Mouse (Mus musculus): ENCODE measurements around the gene Zap70. TPM values are rescaled to one million over a fixed set of nuclear protein-coding genes. Genes with fewer than 3 reads are reported as not detected.

The Zap70 gene
- polyA plus RNA-seq, 1 experiment: not detected

DNA sequence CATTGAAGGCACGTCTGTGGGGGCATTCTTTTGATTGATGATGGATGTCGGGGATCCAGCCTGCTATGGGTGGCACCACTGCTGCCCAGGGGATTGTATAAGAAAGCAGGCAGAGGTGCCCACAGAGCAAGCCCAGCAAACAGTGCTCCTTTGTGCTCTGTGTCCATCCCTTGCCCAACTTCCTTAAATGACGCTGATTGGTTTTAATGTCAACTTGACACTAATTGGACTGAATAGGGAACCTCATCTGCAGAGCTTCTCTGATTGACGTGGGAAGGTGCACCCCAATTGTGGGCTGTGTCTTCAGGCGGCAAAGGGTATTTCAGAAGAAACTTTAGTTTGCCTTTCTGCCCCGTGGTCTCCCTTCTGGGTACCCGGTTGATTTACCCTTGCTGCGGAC, 27.8 kb downstream of the Zap70 start:
- H3K4me1 ChIP-seq (ENCODE audit: control insufficient read depth, insufficient read depth, low read length): peaks cover 9% of the 10 kb centered on the region
- H3K27ac ChIP-seq (ENCODE audit: insufficient read depth, low read depth, low read length): no peak overlapping the region
- TF ChIP-seq CTCF (IDR thresholded peaks at IDR 0.05; ENCODE audit: insufficient read depth, low read depth, low read length) (no peak), POLR2A (IDR thresholded peaks at IDR 0.05; ENCODE audit: insufficient read depth, low read depth, low read length) (no peak)
- 48% methylated on average over 8 of the region's 8 CpGs for WGBS
- no peak overlapping the region for H3K4me3 ChIP-seq (ENCODE audit: insufficient read depth, low read depth, low read length)

DNA sequence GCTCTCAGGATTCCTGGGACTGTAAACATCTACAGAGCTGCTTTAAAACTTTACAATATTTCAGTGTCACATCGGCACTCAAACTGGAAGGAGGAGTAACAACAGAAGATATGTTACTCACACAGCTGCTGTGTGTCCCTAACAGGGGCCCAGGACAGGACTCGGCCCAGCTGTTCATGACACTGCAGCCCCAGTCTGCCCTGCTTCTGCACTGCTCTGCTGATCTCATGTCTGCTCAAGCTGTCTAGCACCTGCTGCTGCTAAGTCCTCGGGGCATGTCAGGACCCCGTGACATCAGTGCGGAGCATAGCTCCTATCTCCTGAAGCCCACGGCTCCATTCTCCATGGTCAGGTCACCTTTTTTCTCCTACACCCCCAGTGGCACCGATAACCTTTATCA, 35.1 kb downstream of the Zap70 start:
- H3K27ac ChIP-seq (ENCODE audit: insufficient read depth, low read depth, low read length): no peak overlapping the region
- no peak for TF ChIP-seq POLR2A (IDR thresholded peaks at IDR 0.05; ENCODE audit: insufficient read depth, low read depth, low read length)
- no peak for TF ChIP-seq CTCF (IDR thresholded peaks at IDR 0.05; ENCODE audit: insufficient read depth, low read depth, low read length)
- 83% methylated on average over 7 of the region's 7 CpGs for WGBS
- H3K4me1 ChIP-seq (ENCODE audit: control insufficient read depth, insufficient read depth, low read length): peaks cover 19% of the 10 kb centered on the region
- H3K4me3 ChIP-seq (ENCODE audit: insufficient read depth, low read depth, low read length): no peak overlapping the region

DNA sequence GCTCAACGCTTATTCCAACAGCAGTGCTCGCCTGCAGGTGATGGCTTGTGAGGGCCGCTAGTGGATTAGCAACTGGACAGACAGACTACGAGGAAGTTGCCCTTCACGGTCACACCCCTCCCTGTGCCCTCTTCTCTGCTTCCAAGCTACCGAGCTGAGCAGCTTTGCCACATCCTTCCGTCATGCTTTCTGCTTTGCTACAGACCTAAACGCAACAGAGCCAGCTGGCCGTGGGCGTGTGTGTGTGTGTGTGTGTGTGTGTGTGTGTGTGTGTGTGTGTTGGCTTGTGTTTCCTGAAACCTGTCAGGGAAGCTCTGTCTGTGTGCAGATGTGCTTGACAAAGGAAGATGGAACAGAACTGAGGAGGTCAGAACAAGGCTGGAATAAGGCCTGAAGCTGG, 35.9 kb downstream of the Zap70 start:
- no peak overlapping the region for H3K4me3 ChIP-seq (ENCODE audit: insufficient read depth, low read depth, low read length)
- 51% methylated on average over 10 of the region's 10 CpGs for WGBS
- H3K4me1 ChIP-seq (ENCODE audit: control insufficient read depth, insufficient read depth, low read length): peaks cover 19% of the 10 kb centered on the region
- TF ChIP-seq CTCF (IDR thresholded peaks at IDR 0.05; ENCODE audit: insufficient read depth, low read depth, low read length) (no peak), POLR2A (IDR thresholded peaks at IDR 0.05; ENCODE audit: insufficient read depth, low read depth, low read length) (no peak)
- 0 out of 2 replicates have a peak overlapping the region, but pooled peaks have one; percentile 22 for H3K27ac ChIP-seq (ENCODE audit: insufficient read depth, low read depth, low read length)

DNA sequence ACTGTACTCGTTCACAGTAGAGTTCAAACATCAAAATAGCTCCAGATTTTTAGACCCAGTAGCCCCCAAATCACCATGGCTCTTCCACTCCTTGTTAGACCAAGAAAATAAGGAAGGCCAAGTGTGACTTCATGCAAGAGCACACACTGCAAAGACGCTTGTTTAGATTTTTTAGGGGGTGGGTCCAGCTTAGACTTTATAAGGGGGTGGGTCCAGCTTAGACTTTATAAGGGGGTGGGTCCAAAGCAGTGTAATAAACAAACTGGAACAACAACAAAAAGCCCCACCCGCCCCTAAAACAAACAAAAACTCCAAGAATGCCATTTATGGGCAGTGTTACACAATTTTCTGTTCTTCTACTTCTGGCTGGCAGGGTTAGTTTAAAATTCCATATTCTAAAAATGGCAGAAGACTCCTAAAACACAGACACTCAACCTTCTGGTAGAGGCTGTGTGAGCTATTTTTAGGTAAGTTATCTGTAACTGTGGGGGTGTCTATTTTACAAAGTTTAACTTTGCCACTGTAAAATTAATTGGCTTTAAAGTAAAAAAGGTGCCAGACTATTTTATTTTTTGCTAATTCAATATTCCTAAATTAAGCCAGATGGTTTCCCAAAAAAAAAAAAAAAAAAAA, 38.9 kb downstream of the Zap70 start:
- WGBS: 64% methylated on average over 3 of the region's 3 CpGs
- no peak overlapping the region for H3K27ac ChIP-seq (ENCODE audit: insufficient read depth, low read depth, low read length)

DNA sequence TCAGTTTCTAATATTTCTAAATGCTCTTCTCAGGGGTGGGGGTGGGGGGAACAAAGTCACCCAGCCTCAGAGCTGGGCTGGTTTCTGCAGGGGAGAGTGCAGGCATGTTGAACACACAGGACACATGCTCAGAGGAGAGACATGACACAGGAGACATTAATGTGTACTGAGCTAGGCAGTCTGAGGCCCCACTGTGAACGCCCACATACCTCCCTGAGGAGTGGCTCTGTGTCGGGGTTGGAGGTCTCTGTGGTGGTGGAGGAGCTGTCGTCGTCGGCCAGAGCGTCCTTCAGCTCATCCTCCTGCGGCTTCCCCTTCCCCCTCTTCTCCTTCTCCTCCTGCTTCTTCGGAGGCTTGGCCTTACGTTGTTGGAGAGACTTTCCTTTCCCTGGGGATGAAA, 42.7 kb downstream of the Zap70 start:
- TF ChIP-seq CTCF (IDR thresholded peaks at IDR 0.05; ENCODE audit: insufficient read depth, low read depth, low read length): no peak
- H3K4me1 ChIP-seq (ENCODE audit: control insufficient read depth, insufficient read depth, low read length): peaks cover 6% of the 10 kb centered on the region
- H3K27ac ChIP-seq (ENCODE audit: insufficient read depth, low read depth, low read length): peak overlapping the region; percentile 68; the same call in 1 of the 2 replicates
- 61% methylated on average over 9 of the region's 9 CpGs for WGBS
- H3K4me3 ChIP-seq (ENCODE audit: insufficient read depth, low read depth, low read length): no peak overlapping the region

More for the DNA sequence above, 38.9 kb downstream of the Zap70 start:
- peaks cover 23% of the 10 kb centered on the region for H3K4me1 ChIP-seq (ENCODE audit: control insufficient read depth, insufficient read depth, low read length)
- no peak for TF ChIP-seq POLR2A (IDR thresholded peaks at IDR 0.05; ENCODE audit: insufficient read depth, low read depth, low read length)
- TF ChIP-seq CTCF (IDR thresholded peaks at IDR 0.05; ENCODE audit: insufficient read depth, low read depth, low read length): no peak
- no peak overlapping the region for H3K4me3 ChIP-seq (ENCODE audit: insufficient read depth, low read depth, low read length)

DNA sequence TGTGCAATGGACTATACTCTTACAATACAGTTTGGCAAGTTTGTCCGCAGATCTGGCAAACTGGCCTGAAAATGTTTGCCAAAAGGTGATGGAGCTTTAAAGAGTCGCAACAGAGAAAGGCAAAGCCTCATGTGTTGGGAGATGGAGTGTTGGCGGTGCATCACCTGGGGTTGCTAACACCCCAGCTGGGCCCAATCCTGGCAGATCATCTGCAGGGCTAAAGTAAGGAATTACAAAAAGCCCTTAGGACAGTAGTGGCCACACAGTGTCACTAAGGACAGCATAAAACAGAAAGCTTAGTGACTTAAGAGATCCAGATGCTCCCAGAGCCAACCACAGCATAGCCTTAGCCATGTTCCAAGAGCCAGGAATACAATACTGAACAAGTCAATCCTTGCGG, 43.2 kb downstream of the Zap70 start:
- Histone ChIP-seq H3K4me3 (ENCODE audit: insufficient read depth, low read depth, low read length) (no peak overlapping the region), H3K4me1 (ENCODE audit: control insufficient read depth, insufficient read depth, low read length) (peaks cover 6% of the 10 kb centered on the region), H3K27ac (ENCODE audit: insufficient read depth, low read depth, low read length) (no peak overlapping the region)
- 87% methylated on average over 4 of the region's 4 CpGs for WGBS
- no peak for TF ChIP-seq CTCF (IDR thresholded peaks at IDR 0.05; ENCODE audit: insufficient read depth, low read depth, low read length)

DNA sequence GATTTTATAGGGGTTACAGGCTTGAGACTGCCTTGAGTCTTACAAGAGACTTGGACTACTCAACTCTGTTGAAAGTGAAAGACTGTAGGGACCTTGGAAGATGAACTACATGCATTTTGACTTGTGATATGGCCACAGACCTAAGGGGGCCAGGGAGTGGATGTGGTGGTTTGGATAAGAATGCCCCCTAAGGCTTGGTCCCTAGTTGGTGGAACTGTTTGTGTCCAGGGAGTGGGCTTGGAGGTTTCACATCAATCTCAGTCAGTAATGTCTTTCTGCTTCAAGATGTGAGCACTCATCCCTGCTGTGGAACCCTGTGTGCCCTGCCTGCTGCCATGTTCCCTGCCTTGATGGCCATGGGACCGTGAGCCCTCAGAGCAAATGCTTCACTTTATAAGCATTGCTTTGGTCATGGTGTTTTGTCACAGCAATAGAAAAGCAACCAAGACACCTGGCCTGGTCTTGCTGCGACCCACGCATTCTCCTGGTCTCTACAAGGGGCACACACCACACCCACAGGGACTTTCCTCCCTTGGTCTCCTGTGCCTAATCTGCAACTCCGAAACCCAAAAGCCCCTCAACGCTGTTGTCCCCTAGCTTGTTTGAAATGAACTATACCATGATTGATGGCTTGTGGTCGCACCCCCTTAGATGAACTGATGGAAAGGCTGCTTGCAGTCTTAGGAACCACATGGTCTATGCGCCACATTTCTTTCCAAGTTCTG, 44.7 kb downstream of the Zap70 start:
- TF ChIP-seq POLR2A (IDR thresholded peaks at IDR 0.05; ENCODE audit: insufficient read depth, low read depth, low read length) (no peak), CTCF (IDR thresholded peaks at IDR 0.05; ENCODE audit: insufficient read depth, low read depth, low read length) (no peak)
- H3K27ac ChIP-seq (ENCODE audit: insufficient read depth, low read depth, low read length): no peak overlapping the region
- H3K4me3 ChIP-seq (ENCODE audit: insufficient read depth, low read depth, low read length): no peak overlapping the region
- H3K4me1 ChIP-seq (ENCODE audit: control insufficient read depth, insufficient read depth, low read length): peaks cover 7% of the 10 kb centered on the region
- WGBS: 94% methylated on average over 7 of the region's 7 CpGs

DNA sequence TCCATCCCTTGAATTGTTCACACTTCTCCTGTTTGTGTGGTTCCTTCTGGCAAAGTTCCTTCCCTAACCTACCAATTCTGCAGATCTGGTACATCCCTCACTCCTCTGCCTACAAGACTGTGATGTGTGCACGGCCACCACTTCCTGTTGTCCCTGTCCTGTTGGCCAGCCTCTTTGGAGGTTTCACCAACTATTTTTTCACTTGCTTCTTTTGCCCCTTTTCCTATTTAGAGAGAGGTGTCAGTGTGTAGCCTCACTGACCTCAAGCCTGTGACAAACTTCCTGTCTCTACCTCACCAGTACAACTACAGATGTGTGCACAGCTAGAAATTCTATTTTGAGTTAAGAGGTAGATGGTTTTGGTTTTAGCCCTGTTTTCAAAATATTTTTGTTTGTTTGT, 45.5 kb downstream of the Zap70 start:
- no peak overlapping the region for H3K27ac ChIP-seq (ENCODE audit: insufficient read depth, low read depth, low read length)
- H3K4me3 ChIP-seq (ENCODE audit: insufficient read depth, low read depth, low read length): no peak overlapping the region
- H3K4me1 ChIP-seq (ENCODE audit: control insufficient read depth, insufficient read depth, low read length): peaks cover 7% of the 10 kb centered on the region
- WGBS: 77% methylated on average over 1 of the region's 1 CpGs
- TF ChIP-seq POLR2A (IDR thresholded peaks at IDR 0.05; ENCODE audit: insufficient read depth, low read depth, low read length) (no peak), CTCF (IDR thresholded peaks at IDR 0.05; ENCODE audit: insufficient read depth, low read depth, low read length) (no peak)

DNA sequence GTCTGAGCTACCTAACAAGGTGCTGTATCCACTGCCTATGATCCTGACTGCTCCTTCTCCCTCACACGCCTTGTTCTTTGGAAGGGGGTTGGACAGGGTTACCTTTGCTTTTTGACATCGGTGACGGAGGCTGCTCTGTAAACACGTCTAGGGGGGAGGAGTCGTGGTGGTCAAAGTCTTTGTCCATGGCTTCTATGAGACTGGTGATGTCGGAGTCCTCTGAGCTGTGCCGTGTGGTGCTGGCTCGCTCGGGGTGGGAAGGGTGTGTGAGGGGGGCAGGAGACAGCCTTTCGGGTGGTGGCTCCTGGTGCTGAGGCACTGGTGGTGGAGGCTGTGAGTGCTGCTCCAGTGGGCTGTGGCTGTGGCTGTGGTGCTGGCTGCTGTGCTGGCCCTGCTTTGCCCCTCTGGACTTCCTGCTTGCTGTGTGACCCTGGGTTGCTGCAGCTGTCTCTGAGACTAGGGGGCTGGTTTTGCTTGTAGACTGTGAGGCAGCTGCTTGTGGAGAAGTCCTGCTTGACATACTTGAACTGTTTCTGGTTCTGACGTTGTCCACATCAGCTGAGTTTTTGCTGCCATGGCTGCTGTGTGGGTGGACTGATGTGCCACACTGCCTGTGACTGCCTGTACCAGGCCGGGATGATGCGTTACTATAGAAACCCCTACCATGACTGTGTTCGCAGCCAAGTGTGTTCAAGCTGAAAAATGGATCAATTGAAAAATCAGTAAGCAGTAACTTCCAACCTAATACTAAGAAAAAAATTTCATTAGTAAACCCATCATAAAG, 46.4 kb downstream of the Zap70 start:
- WGBS: 83% methylated on average over 14 of the region's 14 CpGs

More for the DNA sequence above, 46.4 kb downstream of the Zap70 start:
- Histone ChIP-seq H3K4me3 (ENCODE audit: insufficient read depth, low read depth, low read length) (no peak overlapping the region), H3K4me1 (ENCODE audit: control insufficient read depth, insufficient read depth, low read length) (peaks cover 9% of the 10 kb centered on the region), H3K27ac (ENCODE audit: insufficient read depth, low read depth, low read length) (no peak overlapping the region)
- TF ChIP-seq POLR2A (IDR thresholded peaks at IDR 0.05; ENCODE audit: insufficient read depth, low read depth, low read length): no peak
- no peak for TF ChIP-seq CTCF (IDR thresholded peaks at IDR 0.05; ENCODE audit: insufficient read depth, low read depth, low read length)
